Mouse (Mus musculus) adrenal gland, postnatal 4 days (tissue): Measurements from ENCODE around the gene Hmgcl. TPM values are rescaled to one million over a fixed set of nuclear protein-coding genes. Genes with fewer than 3 reads are reported as not detected.
"Not testable (repeated sequence)": the region's sequence is repeated elsewhere in the genome, so short reads cannot be mapped to it uniquely, and the experiment has no call there.

ENCODE experiments used
- DNase-seq, 2 experiments: peaks; one replicate each; pipeline ENCODE4 v3.0.0; 2021 to 2022; ENCODE audit warnings: low spot score in 2 of 2, mixed read lengths in 2 of 2
- total RNA-seq, 2 experiments: library from RNA; stranded (reverse); gene quantifications; 2 replicates each; pipeline ENCODE4 v1.2.3; 2021

Hmgcl gene
- total RNA-seq, 2 experiments from 2014 or later: 48.9 to 65.6 TPM

- no peak for DNase-seq
Observed at GRCm38 (mm10) chr4:135955886-135956285, 9.6 kb downstream of the Hmgcl start.

GRCm38 (mm10) chr4:135958354-135958753 lies 12.1 kb downstream of the Hmgcl start:
- DNase-seq: no peak

- peak; percentile 56 to 72 for DNase-seq
Observed at GRCm38 (mm10) chr4:135960717-135961116, 14.5 kb downstream of the Hmgcl start.

- no peak for DNase-seq
Observed at GRCm38 (mm10) chr4:135961709-135962108, 15.5 kb downstream of the Hmgcl start.

- DNase-seq: no peak
Observed at GRCm38 (mm10) chr4:135962198-135962597, 15.9 kb downstream of the Hmgcl start.

GRCm38 (mm10) chr4:135962946-135963345 lies 16.7 kb downstream of the Hmgcl start:
- no peak for DNase-seq

GRCm38 (mm10) chr4:135963457-135964193 lies 17.4 kb downstream of the Hmgcl start, which contains the start of gene Gale:
Gene Gale (plus strand): TSS chr4:135963727.
- DNase-seq: peak; percentile 83 to 88

- no peak for DNase-seq
Observed at GRCm38 (mm10) chr4:135964426-135964825, 18.2 kb downstream of the Hmgcl start.

GRCm38 (mm10) chr4:135965113-135965512 lies 18.9 kb downstream of the Hmgcl start:
- no peak for DNase-seq

- no peak for DNase-seq
Observed at GRCm38 (mm10) chr4:135966283-135966682, 20.0 kb downstream of the Hmgcl start.

GRCm38 (mm10) chr4:135967086-135967760 lies 21.0 kb downstream of the Hmgcl start:
- no peak for DNase-seq

- no peak for DNase-seq
Observed at GRCm38 (mm10) chr4:135968271-135968869, 22.1 kb downstream of the Hmgcl start.

- DNase-seq: no peak
Observed at GRCm38 (mm10) chr4:135969070-135969750, 23.0 kb downstream of the Hmgcl start.

- DNase-seq: no peak
Observed at GRCm38 (mm10) chr4:135970585-135970984, 24.3 kb downstream of the Hmgcl start.

GRCm38 (mm10) chr4:135971805-135972555 lies 25.7 kb downstream of the Hmgcl start:
- DNase-seq: no peak

GRCm38 (mm10) chr4:135972556-135972906 lies 26.3 kb downstream of the Hmgcl start, which contains the start of gene Lypla2:
Gene Lypla2 (minus strand): TSS chr4:135972626.
- DNase-seq: peak; percentile 64 to 77

- DNase-seq: no peak
Observed at GRCm38 (mm10) chr4:135972911-135973811, 26.9 kb downstream of the Hmgcl start.

GRCm38 (mm10) chr4:135976146-135976545 lies 29.9 kb downstream of the Hmgcl start:
- DNase-seq: no peak

- DNase-seq: not testable (repeated sequence)
Observed at GRCm38 (mm10) chr4:135980223-135980622, 34.0 kb downstream of the Hmgcl start.
